Mouse (Mus musculus) midbrain, embryonic 11.5 days (tissue): ENCODE measurements around the gene Vmn2r54. TPM values are rescaled to one million over a fixed set of nuclear protein-coding genes. Genes with fewer than 3 reads are reported as not detected.
"Not testable (repeated sequence)": the region's sequence is repeated elsewhere in the genome, so short reads cannot be mapped to it uniquely, and the experiment has no call there.

Experiments used
- ATAC-seq: fragments of 200-750 bp; cut with Nextera tagmentation; 2 replicates; pipeline ENCODE4 v1.8.0; 2017; ENCODE audit warnings: moderate TSS enrichment, moderate library complexity; ENCODE audit not compliant: low FRiP score
- DNase-seq: peaks from one replicate; pipeline ENCODE4 v3.0.0; 2015; ENCODE audit warnings: low spot score; ENCODE audit errors: missing footprints
- H3K27ac ChIP-seq: fragments of 300-500 bp; sonication (generic); 2 replicates; pipeline ENCODE4 v1.5.1; 2014; ENCODE audit warnings: low read depth, low read length
- H3K27me3 ChIP-seq: fragments of 300-500 bp; sonication (generic); 2 replicates; pipeline ENCODE4 v1.6.1; 2014; ENCODE audit warnings: mild to moderate bottlenecking, low read length, moderate library complexity, mixed read lengths; ENCODE audit not compliant: control insufficient read depth, insufficient read depth
- H3K36me3 ChIP-seq: fragments of 300-500 bp; sonication (generic); 2 replicates; pipeline ENCODE4 v1.6.1; 2014; ENCODE audit warnings: mild to moderate bottlenecking, low read length, moderate library complexity, mixed read lengths; ENCODE audit not compliant: control insufficient read depth, insufficient read depth
- H3K4me1 ChIP-seq: fragments of 300-500 bp; sonication (generic); 2 replicates; pipeline ENCODE4 v1.6.1; 2014; ENCODE audit warnings: low read length; ENCODE audit not compliant: control insufficient read depth, insufficient read depth
- H3K4me2 ChIP-seq: fragments of 300-500 bp; sonication (generic); 2 replicates; pipeline ENCODE4 v1.6.1; 2014; ENCODE audit warnings: mild to moderate bottlenecking, moderate library complexity
- H3K4me3 ChIP-seq: fragments of 300-500 bp; sonication (generic); 2 replicates; pipeline ENCODE4 v1.5.1; 2014; ENCODE audit warnings: low read depth, low read length
- H3K9ac ChIP-seq: fragments of 300-500 bp; sonication (generic); 2 replicates; pipeline ENCODE4 v1.6.1; 2014; ENCODE audit warnings: low read length
- H3K9me3 ChIP-seq: fragments of 300-500 bp; sonication (generic); 2 replicates; pipeline ENCODE4 v1.6.1; 2016; ENCODE audit warnings: low read length; ENCODE audit not compliant: control insufficient read depth
- WGBS: fragments of 180-500 bp; shearing (Covaris S2); extraction: QIAGEN DNeasy Blood & Tissue Kit; methylation state at CpG from one replicate; pipeline ENCODE4 v1.1.7; 2014; 5-methylcytosine and 5-hydroxymethylcytosine counted together
- polyA plus RNA-seq: library from polyadenylated mRNA; unstranded; fragments of >200 nt; fragmentation: Nextera tagmentation; extraction: Ambion mirVana; gene quantifications from 2 replicates; pipeline ENCODE4 v1.2.1, GENCODE M21; 2014

The Vmn2r54 gene
- polyA plus RNA-seq = 0.05 TPM in 1 of 2 replicates, not detected in the other

GRCm38 (mm10) chr7:12640219-12640618 is at the start of gene Vmn2r54:
TSS of gene Vmn2r54 (minus strand) at chr7:12640319.
- not testable (repeated sequence) for H3K9me3 ChIP-seq, H3K27ac ChIP-seq, H3K4me3 ChIP-seq, H3K9ac ChIP-seq, H3K4me1 ChIP-seq, ATAC-seq, H3K27me3 ChIP-seq, H3K36me3 ChIP-seq, DNase-seq, H3K4me2 ChIP-seq
- WGBS = 80% methylated on average over 3 of the region's 4 CpGs

- not testable (repeated sequence) for H3K36me3 ChIP-seq, H3K4me3 ChIP-seq, H3K9me3 ChIP-seq, DNase-seq, H3K27me3 ChIP-seq, H3K4me2 ChIP-seq, H3K9ac ChIP-seq, H3K4me1 ChIP-seq, ATAC-seq, H3K27ac ChIP-seq
- 88% methylated on average over 3 of the region's 3 CpGs for WGBS
Observed at GRCm38 (mm10) chr7:12684903-12685302, 44.8 kb upstream of the Vmn2r54 start, which contains the start of gene Vmn2r55. TSS of gene Vmn2r55 (minus strand) at chr7:12685003.

- peaks cover 9% of the 10 kb centered on the region; the same call in 1 of the 2 replicates for H3K9me3 ChIP-seq
- no peaks in the 10 kb centered on the region for H3K36me3 ChIP-seq
- H3K4me3 ChIP-seq = no peak within 1 kb of the TSS
Observed at GRCm38 (mm10) chr7:12608688-12609087, 31.4 kb downstream of the Vmn2r54 start, which contains the start of gene Vmn2r53. TSS of gene Vmn2r53 (minus strand) at chr7:12608788.

More at GRCm38 (mm10) chr7:12608688-12609087, 31.4 kb downstream of the Vmn2r54 start, which contains the start of gene Vmn2r53:
- Histone ChIP-seq H3K4me2 (no peak within 1 kb of the TSS), H3K27me3 (no peaks in the 10 kb centered on the region), H3K9ac (no peak within 1 kb of the TSS), H3K4me1 (no peaks in the 10 kb centered on the region), H3K27ac (no peak within 1 kb of the TSS)
- DNase-seq (no peak), ATAC-seq (no peak)

Other genes with a start within 250 kb of the Vmn2r54 start
- gene Zfp551, start 217.6 kb downstream of the Vmn2r54 start, polyA plus RNA-seq = 3.9 and 4.2 TPM in 2 replicates
- gene Zfp606, start 162.0 kb downstream of the Vmn2r54 start, polyA plus RNA-seq = 51.1 and 63.8 TPM in 2 replicates
- gene 2900092C05Rik, start 127.8 kb downstream of the Vmn2r54 start, polyA plus RNA-seq = not detected in 2 replicates
- gene Vmn2r53, start 31.5 kb downstream of the Vmn2r54 start, polyA plus RNA-seq = not detected in 2 replicates
- gene Vmn2r55, start 44.7 kb upstream of the Vmn2r54 start, polyA plus RNA-seq = not detected in 2 replicates
- gene Vmn2r56, start 94.7 kb upstream of the Vmn2r54 start, polyA plus RNA-seq = not detected in 2 replicates
- 11.7 and 12.8 TPM in 2 replicates for gene Zscan18, start 163.3 kb upstream of the Vmn2r54 start, polyA plus RNA-seq
- gene Zfp329, start 178.5 kb upstream of the Vmn2r54 start, polyA plus RNA-seq = 19.5 and 19.8 TPM in 2 replicates
- 28.9 and 32.3 TPM in 2 replicates for gene Zfp110, start 194.4 kb upstream of the Vmn2r54 start, polyA plus RNA-seq
- gene Zfp128, start 240.9 kb upstream of the Vmn2r54 start, polyA plus RNA-seq = 5.3 and 6.3 TPM in 2 replicates